ENCODE assay signal across 8 mouse cellular contexts in the genomic region with DNA sequence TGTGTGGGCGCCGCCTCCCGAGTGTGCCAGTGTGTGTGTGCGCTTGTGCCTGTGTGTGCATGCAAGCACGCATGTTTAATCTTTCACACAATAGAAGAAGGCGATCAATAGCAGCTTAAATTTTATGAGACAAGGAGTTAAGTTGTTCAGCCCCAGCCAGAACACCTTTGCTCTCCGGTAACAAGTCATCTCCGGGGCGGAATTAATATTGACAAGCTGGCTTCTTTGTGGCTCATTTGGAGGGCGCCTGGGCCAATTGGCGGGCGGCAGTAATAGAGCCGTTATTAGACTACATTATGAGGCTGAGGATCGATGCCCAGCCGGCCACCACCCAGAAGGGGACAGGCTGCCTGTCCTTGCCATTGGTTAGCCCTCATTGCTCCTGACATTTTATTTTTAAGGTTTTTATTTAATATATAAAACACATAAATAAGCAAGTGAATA.
DNase-seq lines count a peak whose midpoint lies in the region; ATAC-seq and TF ChIP-seq lines count a peak whose summit lies in the region.
"Had no signal": no experiment of that assay in that cellular context is flagged by ENCODE, and none has a peak within 500 bp of the region (broad histone marks: within the 10 kb centered on the region; RNA-seq: fewer than 3 reads in every experiment).

No protein-coding gene starts in this region.

- peak overlapping the region; percentile 73 for H3K27ac ChIP-seq in forebrain, embryonic 13.5 days
- H3K27ac ChIP-seq in hindbrain, postnatal 0 days: 0 out of 2 replicates have a peak overlapping the region, but pooled peaks have one; percentile 28

- H3K4me2 ChIP-seq in forebrain, embryonic 13.5 days: peak overlapping the region; percentile 49
- H3K4me2 ChIP-seq in hindbrain, postnatal 0 days (ENCODE audit: low read depth, low read length): peak overlapping the region; percentile 51

- H3K9me3 ChIP-seq in forebrain, embryonic 13.5 days (replicated peaks): no peaks in the 10 kb centered on the region
- H3K9me3 ChIP-seq in hindbrain, postnatal 0 days (ENCODE audit: low read length): no peaks in the 10 kb centered on the region

- 26% methylated on average over 15 of the region's 15 CpGs for WGBS in forebrain, embryonic 13.5 days
- 32% methylated on average over 15 of the region's 15 CpGs for WGBS in hindbrain, postnatal 0 days

- peak overlapping the region; percentile 31; the same call in 1 of the 2 replicates for H3K9ac ChIP-seq in forebrain, embryonic 13.5 days
- H3K9ac ChIP-seq in hindbrain, postnatal 0 days (replicated peaks; ENCODE audit: low read length): peak overlapping the region; percentile 28; the same call in 1 of the 2 replicates

- peak; percentile 64 for ATAC-seq in forebrain, embryonic 13.5 days
- ATAC-seq in hindbrain, postnatal 0 days: peak; percentile 36; the same call in 1 of the 2 replicates
- no peak for ATAC-seq in megakaryocyte, adult 5-6 weeks (ENCODE audit: poor library complexity, severe bottlenecking)
- ATAC-seq: lung, postnatal 0 days had no signal

- H3K4me1 ChIP-seq in forebrain, embryonic 13.5 days: peaks cover 23% of the 10 kb centered on the region
- no peaks in the 10 kb centered on the region for H3K4me1 ChIP-seq in hindbrain, postnatal 0 days (ENCODE audit: insufficient read depth, low read length)

- H3K27me3 ChIP-seq in forebrain, embryonic 13.5 days: peaks cover 38% of the 10 kb centered on the region
- peaks cover 6% of the 10 kb centered on the region; the same call in 1 of the 2 replicates for H3K27me3 ChIP-seq in hindbrain, postnatal 0 days (ENCODE audit: insufficient read depth, low read length)

- H3K4me3 ChIP-seq in forebrain, embryonic 13.5 days: peak overlapping the region; percentile 25
- H3K4me3 ChIP-seq in hindbrain, postnatal 0 days (ENCODE audit: low read length): peak overlapping the region; percentile 25

- peak; percentile 28 to 52 for DNase-seq in layer of hippocampus, postnatal 10 days (ENCODE audit: low spot score in 2 of 2)
- DNase-seq in layer of hippocampus, adult 9-11 months: no peak
- DNase-seq in hindbrain, postnatal 0 days (ENCODE audit: low spot score): peak; percentile 56
- DNase-seq in right cerebral cortex, postnatal 10 days (ENCODE audit: low spot score in 2 of 2): peak; percentile 21 to 56
- DNase-seq in ovary, postnatal 10 days (ENCODE audit: low spot score): no peak

- TF ChIP-seq CTCF in hindbrain, postnatal 0 days (IDR thresholded peaks at IDR 0.05; ENCODE audit: low read depth): no peak

- no peaks in the 10 kb centered on the region for H3K36me3 ChIP-seq in forebrain, embryonic 13.5 days (ENCODE audit: poor library complexity, severe bottlenecking)
- H3K36me3 ChIP-seq in hindbrain, postnatal 0 days (ENCODE audit: insufficient read depth, low read length): no peaks in the 10 kb centered on the region

Comparison
In these comparisons a context has a peak if more than half of its experiments do, and no peak if none do; other contexts are left out.
1. DNase-seq: peak in layer of hippocampus, postnatal 10 days (2 of 2), hindbrain, postnatal 0 days (single experiment) and right cerebral cortex, postnatal 10 days (2 of 2); none in layer of hippocampus, adult 9-11 months (single experiment) and ovary, postnatal 10 days (single experiment).